Mouse (Mus musculus) myocyte (in vitro differentiated cells): ENCODE results near the gene Agap1.

ENCODE experiments used
- MAX ChIP-seq: IDR thresholded peaks from one replicate; pipeline ENCODE4 v1.6.1; 2011; ENCODE audit warnings: low read depth, mild to moderate bottlenecking, control low read depth
- MYOD1 ChIP-seq, 3 experiments: IDR thresholded peaks; one replicate each; pipeline ENCODE4 v1.6.1; 2011; ENCODE audit warnings: control low read depth in 2 of 3, low read depth in 2 of 3, mild to moderate bottlenecking in 2 of 3, moderate library complexity in 1 of 3; ENCODE audit not compliant: insufficient read length in 2 of 3, control insufficient read depth in 1 of 3
- MYOG ChIP-seq, 3 experiments: IDR thresholded peaks; one replicate each; pipeline ENCODE4 v1.6.1; 2011; ENCODE audit warnings: control low read depth in 2 of 3, low read depth in 2 of 3, mild to moderate bottlenecking in 2 of 3; ENCODE audit not compliant: insufficient read length in 2 of 3, control insufficient read depth in 1 of 3, insufficient read depth in 1 of 3
- POLR2A ChIP-seq: IDR thresholded peaks from one replicate; pipeline ENCODE4 v1.6.1; 2011; ENCODE audit warnings: low read depth, mild to moderate bottlenecking, control low read depth, moderate library complexity; ENCODE audit not compliant: insufficient read length
- USF1 ChIP-seq: IDR thresholded peaks from one replicate; pipeline ENCODE4 v1.6.1; 2011; ENCODE audit warnings: low read depth, mild to moderate bottlenecking, control low read depth, moderate library complexity

GRCm38 (mm10) chr1:89453666-89454065 is 940 bp upstream of the Agap1 start:
- TF ChIP-seq MAX (no peak), MYOD1 (IDR thresholded peaks at IDR 0.05; ENCODE audit: control insufficient read depth in 1 of 3, insufficient read length in 2 of 3, low read depth in 2 of 3) (no peak), POLR2A (no peak), MYOG (IDR thresholded peaks at IDR 0.05; ENCODE audit: control insufficient read depth in 1 of 3, insufficient read depth in 1 of 3, insufficient read length in 2 of 3, low read depth in 2 of 3) (no peak), USF1 (no peak)
